Mouse (Mus musculus): ENCODE data around the gene Amacr.

- TF ChIP-seq CTCF (IDR thresholded peaks at IDR 0.05; ENCODE audit: low read depth) (no peak), EP300 (IDR thresholded peaks at IDR 0.05; ENCODE audit: low read depth) (no peak)
Observed at GRCm38 (mm10) chr15:11042828-11043227, 61.3 kb downstream of the Amacr start.
